ENCODE assay signal across 8 mouse cellular contexts in the genomic region with DNA sequence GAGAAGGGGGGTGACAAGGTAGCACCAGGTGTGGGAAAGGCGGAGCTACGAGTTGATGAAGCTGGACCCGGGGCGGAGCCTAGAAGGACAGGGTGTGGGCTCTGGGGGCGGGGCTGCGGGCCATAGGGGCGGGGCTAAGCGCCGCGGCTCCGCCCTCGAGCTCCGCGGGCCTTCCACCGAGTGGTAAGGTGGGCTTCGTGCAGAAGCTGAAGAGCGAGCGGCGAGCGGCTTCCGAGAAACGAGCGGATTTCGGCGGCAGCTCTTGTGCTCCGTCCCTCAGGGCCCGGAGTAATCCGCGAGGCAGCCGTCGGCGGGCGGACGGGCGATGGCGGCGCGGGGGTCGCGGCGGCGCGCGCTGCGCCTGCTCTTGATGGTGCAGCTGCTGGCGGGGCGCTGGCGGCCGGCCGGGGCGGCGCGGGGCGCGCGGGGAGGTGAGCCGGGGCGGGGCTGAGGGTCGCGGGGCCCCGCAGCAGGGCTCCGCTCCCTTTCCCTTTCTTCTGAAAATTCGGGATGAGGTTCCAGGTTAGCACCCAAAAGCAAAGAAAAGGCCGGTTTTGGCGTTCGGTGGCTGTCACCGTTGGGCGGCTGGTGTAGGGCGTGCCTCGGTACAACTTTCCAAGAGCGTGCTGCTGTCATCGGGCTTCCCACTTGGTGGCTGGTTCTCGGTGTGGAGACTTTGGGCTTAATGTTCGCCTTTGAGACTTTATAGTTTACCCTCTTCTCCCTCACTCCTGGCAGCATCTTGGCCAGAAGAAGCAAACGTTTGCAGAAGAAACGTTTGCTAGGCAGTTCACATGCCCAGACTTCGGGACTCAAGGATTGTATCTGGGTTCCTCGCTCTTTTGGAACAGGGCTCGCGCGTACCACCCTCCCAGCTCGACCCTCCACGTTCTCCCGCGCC. TPM values are rescaled to one million over a fixed set of nuclear protein-coding genes. Genes with fewer than 3 reads are reported as not detected.
DNase-seq lines count a peak whose midpoint lies in the region; ATAC-seq lines count a peak whose summit lies in the region.

No protein-coding gene starts in this region.

- peak; percentile 90 for ATAC-seq in forebrain, embryonic 16.5 days
- peak; percentile 88 for ATAC-seq in kidney, embryonic 14.5 days (ENCODE audit: low FRiP score, low TSS enrichment)
- ATAC-seq in lung, embryonic 16.5 days (ENCODE audit: low read depth) = peak; percentile 73

- H3K36me3 ChIP-seq in forebrain, embryonic 16.5 days (ENCODE audit: control insufficient read depth, insufficient read depth) = no peaks in the 10 kb centered on the region
- no peaks in the 10 kb centered on the region for H3K36me3 ChIP-seq in kidney, embryonic 14.5 days (ENCODE audit: control insufficient read depth, insufficient read depth, low read length)
- H3K36me3 ChIP-seq in lung, embryonic 16.5 days (ENCODE audit: control insufficient read depth, insufficient read depth, low read length) = no peaks in the 10 kb centered on the region

- no peak overlapping the region for H3K27ac ChIP-seq in forebrain, embryonic 16.5 days (ENCODE audit: low read length)
- no peak overlapping the region for H3K27ac ChIP-seq in kidney, embryonic 14.5 days (ENCODE audit: low read depth, low read length)
- no peak overlapping the region for H3K27ac ChIP-seq in lung, embryonic 16.5 days (ENCODE audit: low read length)

- H3K4me2 ChIP-seq in forebrain, embryonic 16.5 days (ENCODE audit: low read length) = peak overlapping the region; percentile 90
- H3K4me2 ChIP-seq in kidney, embryonic 14.5 days (replicated peaks; ENCODE audit: low read depth, low read length) = peak overlapping the region; percentile 92
- peak overlapping the region; percentile 98 for H3K4me2 ChIP-seq in lung, embryonic 16.5 days (ENCODE audit: low read depth, low read length)

- peak; percentile 14 to 17 for DNase-seq in layer of hippocampus, postnatal 25 days (ENCODE audit: extremely low spot score in 1 of 2, low spot score in 1 of 2)
- no peak for DNase-seq in layer of hippocampus, adult 11-12 months (ENCODE audit: low spot score)
- peak; percentile 33 for DNase-seq in adrenal gland, postnatal 25 days
- peak; percentile 54 for DNase-seq in retina, postnatal 7 days (ENCODE audit: low read depth, low spot score)
- no peak for DNase-seq in layer of hippocampus, adult 8-10 months (ENCODE audit: low spot score in 2 of 2)

- H3K9ac ChIP-seq in forebrain, embryonic 16.5 days (replicated peaks; ENCODE audit: low read depth, low read length) = peak overlapping the region; percentile 62
- H3K9ac ChIP-seq in kidney, embryonic 14.5 days (ENCODE audit: low read depth, low read length) = peak overlapping the region; percentile 56
- H3K9ac ChIP-seq in lung, embryonic 16.5 days (ENCODE audit: low read length) = peak overlapping the region; percentile 59

- peaks cover 10% of the 10 kb centered on the region for H3K4me1 ChIP-seq in forebrain, embryonic 16.5 days (replicated peaks; ENCODE audit: control insufficient read depth, insufficient read depth, low read length)
- no peaks in the 10 kb centered on the region for H3K4me1 ChIP-seq in kidney, embryonic 14.5 days (ENCODE audit: control insufficient read depth, insufficient read depth, low read length)
- 0 out of 2 replicates have a peak, but pooled peaks cover 3% of the 10 kb centered on the region for H3K4me1 ChIP-seq in lung, embryonic 16.5 days (replicated peaks; ENCODE audit: control insufficient read depth, insufficient read depth, low read length)

- peak overlapping the region; percentile 67 for H3K4me3 ChIP-seq in forebrain, embryonic 16.5 days (replicated peaks; ENCODE audit: low read length)
- H3K4me3 ChIP-seq in kidney, embryonic 14.5 days (ENCODE audit: low read length) = peak overlapping the region; percentile 56
- H3K4me3 ChIP-seq in lung, embryonic 16.5 days (ENCODE audit: low read length) = peak overlapping the region; percentile 66

- under 1% methylated on average over 58 of the region's 85 CpGs for WGBS in forebrain, embryonic 16.5 days
- 1% methylated on average over 76 of the region's 85 CpGs for WGBS in kidney, embryonic 14.5 days
- 1% methylated on average over 58 of the region's 85 CpGs for WGBS in lung, embryonic 16.5 days

- H3K9me3 ChIP-seq in forebrain, embryonic 16.5 days (ENCODE audit: control insufficient read depth, low read length) = no peaks in the 10 kb centered on the region
- H3K9me3 ChIP-seq in kidney, embryonic 14.5 days (ENCODE audit: control insufficient read depth, low read length) = no peaks in the 10 kb centered on the region
- H3K9me3 ChIP-seq in lung, embryonic 16.5 days (ENCODE audit: control insufficient read depth, low read length) = no peaks in the 10 kb centered on the region

- H3K27me3 ChIP-seq in forebrain, embryonic 16.5 days (replicated peaks; ENCODE audit: control insufficient read depth, insufficient read depth, low read length) = peaks cover 19% of the 10 kb centered on the region
- peaks cover 41% of the 10 kb centered on the region for H3K27me3 ChIP-seq in kidney, embryonic 14.5 days (ENCODE audit: control insufficient read depth, insufficient read depth, low read length)
- H3K27me3 ChIP-seq in lung, embryonic 16.5 days (ENCODE audit: control insufficient read depth, insufficient read depth, low read depth, low read length) = peaks cover 36% of the 10 kb centered on the region

RNA-seq across cellular contexts. Expression of gene Chrna5, which starts 0.9 kb away (rescaled TPM):
- total RNA-seq in layer of hippocampus, postnatal 25 days (2021) = 10 to 100 TPM in 1 of 2 experiments, 1 to 10 TPM in 1; 10.0 TPM
- 0.86 and 0.88 TPM in 2 replicates for total RNA-seq in adrenal gland, postnatal 25 days (2021)
- 0.85 and 1.2 TPM in 2 replicates for polyA plus RNA-seq in forebrain, embryonic 16.5 days (2015; fragmentation: Nextera tagmentation; extraction: Ambion mirVana)
- polyA plus RNA-seq in kidney, embryonic 14.5 days (2014; fragmentation: Nextera tagmentation; extraction: Ambion mirVana) = 0.17 and 0.72 TPM in 2 replicates
- 0.14 TPM in 1 of 2 replicates, not detected in the other for polyA plus RNA-seq in lung, embryonic 16.5 days (2015; fragmentation: Nextera tagmentation; extraction: Ambion mirVana)
- total RNA-seq in layer of hippocampus, adult 8-10 months (2022) = 1 to 10 TPM; 6.6 to 9.0 (median 7.2) TPM

RNA-seq across cellular contexts. Expression of gene AY074887, which starts 30.7 kb away (rescaled TPM):
- not detected for total RNA-seq in layer of hippocampus, postnatal 25 days (2021)
- total RNA-seq in adrenal gland, postnatal 25 days (2021) = not detected in 2 replicates
- 0.86 and 1.2 TPM in 2 replicates for polyA plus RNA-seq in forebrain, embryonic 16.5 days (2015; fragmentation: Nextera tagmentation; extraction: Ambion mirVana)
- 0.80 and 1.4 TPM in 2 replicates for polyA plus RNA-seq in kidney, embryonic 14.5 days (2014; fragmentation: Nextera tagmentation; extraction: Ambion mirVana)
- 0.58 and 0.62 TPM in 2 replicates for polyA plus RNA-seq in lung, embryonic 16.5 days (2015; fragmentation: Nextera tagmentation; extraction: Ambion mirVana)
- under 1 TPM in 1 of 4 experiments, not detected in 3; 0.52 TPM for total RNA-seq in layer of hippocampus, adult 8-10 months (2022)

RNA-seq across cellular contexts. Expression of gene Psma4, which starts 31.0 kb away (rescaled TPM):
- 100 to 1,000 TPM; 130 to 137 TPM for total RNA-seq in layer of hippocampus, postnatal 25 days (2021)
- total RNA-seq in adrenal gland, postnatal 25 days (2021) = 202 and 203 TPM in 2 replicates
- polyA plus RNA-seq in forebrain, embryonic 16.5 days (2015; fragmentation: Nextera tagmentation; extraction: Ambion mirVana) = 287 and 291 TPM in 2 replicates
- polyA plus RNA-seq in kidney, embryonic 14.5 days (2014; fragmentation: Nextera tagmentation; extraction: Ambion mirVana) = 336 and 387 TPM in 2 replicates
- 253 and 254 TPM in 2 replicates for polyA plus RNA-seq in lung, embryonic 16.5 days (2015; fragmentation: Nextera tagmentation; extraction: Ambion mirVana)
- total RNA-seq in layer of hippocampus, adult 8-10 months (2022) = 100 to 1,000 TPM; 114 to 128 (median 122) TPM

RNA-seq across cellular contexts. Expression of gene Chrna3, which starts 44.8 kb away (rescaled TPM):
- total RNA-seq in layer of hippocampus, postnatal 25 days (2021) = under 1 TPM; 0.28 to 0.34 TPM
- 7.4 and 11.2 TPM in 2 replicates for total RNA-seq in adrenal gland, postnatal 25 days (2021)
- 3.1 and 5.1 TPM in 2 replicates for polyA plus RNA-seq in forebrain, embryonic 16.5 days (2015; fragmentation: Nextera tagmentation; extraction: Ambion mirVana)
- polyA plus RNA-seq in kidney, embryonic 14.5 days (2014; fragmentation: Nextera tagmentation; extraction: Ambion mirVana) = 0.14 and 0.15 TPM in 2 replicates
- polyA plus RNA-seq in lung, embryonic 16.5 days (2015; fragmentation: Nextera tagmentation; extraction: Ambion mirVana) = 0.41 and 0.99 TPM in 2 replicates
- total RNA-seq in layer of hippocampus, adult 8-10 months (2022) = under 1 TPM; 0.12 to 0.48 (median 0.44) TPM

Comparison
In these comparisons a context has a peak if more than half of its experiments do, and no peak if none do; other contexts are left out.
1. DNase-seq: peak in layer of hippocampus, postnatal 25 days (2 of 2), adrenal gland, postnatal 25 days (single experiment) and retina, postnatal 7 days (single experiment); none in layer of hippocampus, adult 11-12 months (single experiment) and layer of hippocampus, adult 8-10 months (0 of 2).
2. Peak in every context shown above with its lines, with median percentiles within 50 percentile points of each other: ATAC-seq, H3K4me2 ChIP-seq, H3K4me3 ChIP-seq and H3K9ac ChIP-seq.